Mouse (Mus musculus): Measurements from ENCODE around the gene Pofut1.

The Pofut1 gene

DNA sequence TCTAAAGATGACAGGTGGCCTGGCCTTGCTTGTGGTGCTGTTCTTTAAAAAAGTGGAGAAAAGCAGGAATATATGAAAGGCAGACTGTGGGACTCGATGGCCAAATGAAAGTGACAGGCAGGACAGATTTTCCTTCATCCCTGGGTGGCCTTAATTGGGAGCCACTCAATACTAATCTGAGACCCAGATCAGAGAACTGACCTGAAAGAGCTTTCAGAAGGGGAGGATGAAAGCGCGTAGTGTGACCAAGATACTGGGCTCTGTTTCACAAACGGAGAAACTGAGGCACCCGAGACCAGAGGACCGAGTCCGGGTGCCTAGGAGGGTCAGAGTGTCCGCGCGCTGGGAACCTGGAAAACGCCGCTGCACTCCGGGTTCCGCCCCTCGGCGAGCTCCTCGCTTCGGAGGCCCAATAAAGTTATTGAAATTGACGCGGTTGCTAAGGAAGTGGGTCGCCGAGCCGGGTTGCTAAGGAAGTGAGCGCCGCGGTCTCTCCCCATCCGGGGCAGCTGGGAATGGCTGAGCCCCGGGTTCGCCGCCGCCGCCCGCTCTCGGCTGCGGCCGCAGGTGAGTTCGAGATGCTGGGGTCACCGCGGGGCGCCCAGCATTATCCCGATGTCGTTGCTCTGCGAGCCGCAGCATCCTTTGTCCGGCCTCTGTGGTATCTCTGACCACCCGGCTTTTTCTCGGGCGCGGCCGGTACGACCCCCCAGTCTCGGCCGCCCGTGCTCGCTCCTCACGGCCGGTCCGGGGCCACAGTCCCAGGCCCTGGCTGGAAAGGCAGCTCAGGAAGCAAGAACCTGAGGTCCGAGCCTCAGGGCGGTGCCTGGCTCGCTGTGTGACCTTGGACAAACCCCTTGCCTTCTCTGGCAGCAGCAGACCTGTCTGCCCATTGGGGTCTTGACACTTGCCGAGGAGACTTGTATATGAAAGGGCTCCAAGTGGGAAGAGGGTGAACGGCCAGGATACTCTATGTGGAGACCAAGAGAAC is 49.9 kb downstream of the Pofut1 start, which contains the start of gene Kif3b:
Kif3b (plus strand) TSS at position 476 of the 991 bp plus-strand sequence.
- DNase-seq, result peak; percentile 89

- DNase-seq, result peak; percentile 15
These were observed 51.0 kb downstream of the Pofut1 start for GRCm38 (mm10) chr2:153292305-153292861.

DNA sequence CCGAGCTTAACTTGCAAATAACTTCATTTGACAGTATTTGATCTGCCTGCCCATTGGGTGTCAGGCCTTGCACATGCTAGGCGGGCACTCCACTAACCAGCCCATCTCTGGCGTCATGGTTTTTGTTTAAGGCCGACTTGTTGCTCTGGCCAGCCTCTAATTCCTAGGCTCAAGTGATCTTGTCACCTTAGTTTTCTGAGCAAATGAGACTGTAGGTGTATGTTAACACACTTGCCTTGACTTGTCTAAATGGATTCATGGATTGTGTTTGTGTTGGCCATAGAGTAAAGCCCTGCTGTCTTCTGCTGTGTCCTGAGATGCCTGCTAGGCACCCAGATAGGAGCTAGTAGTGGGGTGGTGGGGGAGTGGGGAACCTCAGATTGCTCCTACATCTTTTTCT is 53.9 kb downstream of the Pofut1 start:
- DNase-seq, result no peak

- DNase-seq, result no peak
These were observed 56.4 kb downstream of the Pofut1 start for GRCm38 (mm10) chr2:153297771-153298170.

- DNase-seq, result no peak
These were observed 57.1 kb downstream of the Pofut1 start for GRCm38 (mm10) chr2:153298460-153298859.

- peak; percentile 8 for DNase-seq
These were observed 57.5 kb downstream of the Pofut1 start for GRCm38 (mm10) chr2:153298863-153299262.

DNA sequence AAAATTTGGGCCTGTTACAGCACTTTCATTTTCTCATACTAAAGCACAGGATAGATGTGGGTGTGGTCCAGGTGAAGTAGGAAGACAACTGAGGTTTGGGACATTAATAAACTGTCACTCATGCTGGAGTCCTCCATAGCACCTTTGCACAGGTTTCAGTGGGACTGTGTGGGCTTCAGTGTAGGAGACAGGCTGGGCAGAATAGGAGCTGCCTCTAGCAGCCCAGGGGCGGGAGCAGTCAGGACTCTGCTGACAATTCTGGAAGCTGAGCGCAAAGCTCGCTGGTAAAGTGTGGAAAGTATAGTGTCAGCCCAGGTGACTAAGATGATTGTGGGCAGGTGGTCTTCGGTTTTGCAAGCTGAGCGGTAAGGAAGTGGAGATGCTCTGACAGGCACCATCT is 59.8 kb downstream of the Pofut1 start:
- DNase-seq, result no peak

DNA sequence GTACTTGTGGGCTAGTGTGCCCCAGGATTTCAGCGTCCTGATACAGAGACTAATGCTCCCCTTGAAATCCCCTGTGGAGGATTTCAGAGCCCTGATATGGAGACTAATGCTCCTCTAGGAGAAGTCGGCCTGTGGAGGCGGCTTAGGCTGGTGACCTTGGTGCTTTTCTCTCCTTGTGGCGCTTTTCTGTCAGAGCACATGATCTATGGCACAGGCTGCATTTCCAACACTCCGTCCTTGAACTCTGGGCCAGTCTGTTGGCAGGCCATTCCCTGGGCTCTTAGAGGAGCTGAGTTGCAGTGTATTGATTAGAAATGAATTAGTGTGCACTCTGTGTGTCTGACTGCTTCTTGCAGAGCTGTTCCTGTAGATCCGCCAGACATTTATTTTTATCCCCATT is 63.9 kb downstream of the Pofut1 start:
- DNase-seq, result no peak

GRCm38 (mm10) chr2:153308586-153308985 is 67.3 kb downstream of the Pofut1 start:
- no peak for DNase-seq

DNA sequence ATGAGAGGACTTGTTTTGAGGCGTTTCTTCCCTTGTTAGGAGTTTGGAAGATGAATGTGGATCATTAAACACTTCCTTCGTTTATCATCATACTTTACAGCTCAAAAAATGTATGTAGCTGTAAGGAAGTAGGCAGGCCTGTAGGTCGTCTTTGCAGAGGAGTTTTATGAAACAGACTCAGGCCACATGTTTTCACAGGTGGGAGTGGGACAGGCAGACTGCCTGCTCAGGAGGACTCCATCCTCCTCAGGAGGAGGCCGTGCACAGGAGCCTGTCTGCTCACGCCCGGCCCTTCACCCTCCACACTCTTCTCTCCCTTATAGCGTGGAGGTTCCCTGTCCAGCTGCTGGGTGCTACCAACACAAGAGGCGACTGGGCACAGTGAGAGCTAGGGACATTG is 67.8 kb downstream of the Pofut1 start:
- no peak for DNase-seq

GRCm38 (mm10) chr2:153310228-153310627 is 68.9 kb downstream of the Pofut1 start:
- no peak for DNase-seq

GRCm38 (mm10) chr2:153312884-153313283 is 71.6 kb downstream of the Pofut1 start:
- DNase-seq, result no peak

- DNase-seq, result no peak
These were observed 77.1 kb downstream of the Pofut1 start for GRCm38 (mm10) chr2:153318408-153318807.

GRCm38 (mm10) chr2:153319036-153319643 is 77.8 kb downstream of the Pofut1 start:
- DNase-seq, result peak; percentile 53
